Mouse (Mus musculus): Measurements from ENCODE around the gene Sema4a.

Sema4a gene

GRCm38 (mm10) chr3:88393776-88394375, 67.1 kb downstream of the Sema4a start:
- DNase-seq (ENCODE audit: low read depth, low spot score) = no peak
